Mouse (Mus musculus) heart, embryonic 16.5 days (tissue): ENCODE measurements around the gene Becn1. TPM values are rescaled to one million over a fixed set of nuclear protein-coding genes. Genes with fewer than 3 reads are reported as not detected.

Experiments used
- ATAC-seq: fragments of 200-750 bp; cut with Nextera tagmentation; replicated peaks from 2 replicates; pipeline ENCODE4 v1.8.0; 2017; ENCODE audit warnings: moderate number of reproducible peaks; ENCODE audit not compliant: insufficient read depth, low FRiP score; ENCODE audit errors: extremely low read depth
- H3K27ac ChIP-seq: fragments of 300-500 bp; sonication (generic); 2 replicates; pipeline ENCODE4 v1.5.1; 2014; ENCODE audit warnings: mild to moderate bottlenecking, low read length, control low read depth, moderate library complexity
- H3K27me3 ChIP-seq: fragments of 300-500 bp; sonication (generic); 2 replicates; pipeline ENCODE4 v1.6.1; 2014; ENCODE audit warnings: low read length, mixed read lengths; ENCODE audit not compliant: control insufficient read depth, insufficient read depth
- H3K36me3 ChIP-seq: fragments of 300-500 bp; sonication (generic); 2 replicates; pipeline ENCODE4 v1.6.1; 2014; ENCODE audit not compliant: control insufficient read depth, insufficient read depth
- H3K4me1 ChIP-seq: fragments of 300-500 bp; sonication (generic); 2 replicates; pipeline ENCODE4 v1.6.1; 2014; ENCODE audit warnings: low read length, mixed read lengths; ENCODE audit not compliant: control insufficient read depth, insufficient read depth
- H3K4me2 ChIP-seq: fragments of 300-500 bp; sonication (generic); 2 replicates; pipeline ENCODE4 v1.6.1; 2014; ENCODE audit warnings: low read depth, mild to moderate bottlenecking, control low read depth, low read length
- H3K4me3 ChIP-seq: fragments of 300-500 bp; sonication (generic); 2 replicates; pipeline ENCODE4 v1.5.1; 2014; ENCODE audit warnings: mild to moderate bottlenecking, control low read depth, low read length
- H3K9ac ChIP-seq: fragments of 300-500 bp; sonication (generic); 2 replicates; pipeline ENCODE4 v1.6.1; 2014; ENCODE audit warnings: low read length, control low read depth
- H3K9me3 ChIP-seq: fragments of 300-500 bp; sonication (generic); replicated peaks from 2 replicates; pipeline ENCODE4 v1.6.1; 2016; ENCODE audit warnings: low read length; ENCODE audit not compliant: control insufficient read depth
- WGBS: fragments of 180-500 bp; shearing (Covaris S2); extraction: QIAGEN DNeasy Blood & Tissue Kit; methylation state at CpG from one replicate; pipeline ENCODE4 v1.1.7; 2014; 5-methylcytosine and 5-hydroxymethylcytosine counted together
- polyA plus RNA-seq: library from polyadenylated mRNA; unstranded; fragments of >200 nt; fragmentation: Nextera tagmentation; extraction: Ambion mirVana; gene quantifications from 2 replicates; pipeline ENCODE4 v1.2.1, GENCODE M21; 2015

Gene Becn1
- polyA plus RNA-seq, 1 experiment from 2014 or later: 135 TPM

- no peaks in the 10 kb centered on the region for H3K27me3 ChIP-seq
- WGBS: 7% methylated on average over 45 of the region's 45 CpGs
- H3K4me1 ChIP-seq: peaks cover 18% of the 10 kb centered on the region
- peak within 1 kb of the TSS; percentile 89 for H3K4me3 ChIP-seq
- H3K27ac ChIP-seq: peak within 1 kb of the TSS; percentile 77
- H3K4me2 ChIP-seq: peak within 1 kb of the TSS; percentile 84
- peak within 1 kb of the TSS; percentile 94 for H3K9ac ChIP-seq
- no peaks in the 10 kb centered on the region for H3K36me3 ChIP-seq
- H3K9me3 ChIP-seq: no peaks in the 10 kb centered on the region
- ATAC-seq: peak; percentile 96
Measured at GRCm38 (mm10) chr11:101278223-101279192, 23.6 kb downstream of the Becn1 start, which contains the start of the genes Cntd1 and Coa3. Gene Cntd1 (plus strand): TSS chr11:101279012. Gene Coa3 (minus strand): TSS chr11:101279114.

- Histone ChIP-seq H3K36me3 (no peaks in the 10 kb centered on the region), H3K9ac (peak overlapping the region; percentile 94), H3K4me1 (peaks cover 18% of the 10 kb centered on the region), H3K4me2 (peak overlapping the region; percentile 84), H3K27me3 (no peaks in the 10 kb centered on the region), H3K4me3 (peak overlapping the region; percentile 89), H3K9me3 (no peaks in the 10 kb centered on the region), H3K27ac (no peak overlapping the region)
- ATAC-seq: no peak
- WGBS: 64% methylated on average over 12 of the region's 12 CpGs
Measured at GRCm38 (mm10) chr11:101277381-101278222, 24.5 kb downstream of the Becn1 start.

GRCm38 (mm10) chr11:101276319-101277070 is 25.6 kb downstream of the Becn1 start:
- Histone ChIP-seq H3K4me2 (peak overlapping the region; percentile 31; the same call in 1 of the 2 replicates), H3K9ac (no peak overlapping the region), H3K27me3 (no peaks in the 10 kb centered on the region), H3K36me3 (no peaks in the 10 kb centered on the region), H3K4me3 (no peak overlapping the region), H3K9me3 (no peaks in the 10 kb centered on the region), H3K4me1 (peaks cover 18% of the 10 kb centered on the region), H3K27ac (no peak overlapping the region)
- 28% methylated on average over 27 of the region's 27 CpGs for WGBS
- no peak for ATAC-seq

GRCm38 (mm10) chr11:101275309-101275708 is 26.8 kb downstream of the Becn1 start:
- WGBS: 71% methylated on average over 4 of the region's 4 CpGs

GRCm38 (mm10) chr11:101272446-101272845 is 29.6 kb downstream of the Becn1 start:
- Histone ChIP-seq H3K36me3 (no peaks in the 10 kb centered on the region), H3K9ac (no peak overlapping the region), H3K4me3 (no peak overlapping the region), H3K9me3 (no peaks in the 10 kb centered on the region), H3K4me2 (no peak overlapping the region), H3K4me1 (peaks cover 7% of the 10 kb centered on the region), H3K27me3 (peaks cover 10% of the 10 kb centered on the region), H3K27ac (no peak overlapping the region)
- WGBS: 80% methylated on average over 3 of the region's 3 CpGs
- ATAC-seq: no peak

More at GRCm38 (mm10) chr11:101275309-101275708, 26.8 kb downstream of the Becn1 start:
- H3K27me3 ChIP-seq: no peaks in the 10 kb centered on the region
- H3K36me3 ChIP-seq: no peaks in the 10 kb centered on the region
- H3K4me2 ChIP-seq: no peak overlapping the region
- no peak overlapping the region for H3K4me3 ChIP-seq
- no peak for ATAC-seq
- H3K4me1 ChIP-seq: peaks cover 18% of the 10 kb centered on the region
- no peaks in the 10 kb centered on the region for H3K9me3 ChIP-seq
- no peak overlapping the region for H3K9ac ChIP-seq
- no peak overlapping the region for H3K27ac ChIP-seq

GRCm38 (mm10) chr11:101269577-101270116 is 32.4 kb downstream of the Becn1 start:
- Histone ChIP-seq H3K27ac (no peak overlapping the region), H3K4me1 (peaks cover 5% of the 10 kb centered on the region), H3K9ac (no peak overlapping the region), H3K4me2 (no peak overlapping the region), H3K4me3 (no peak overlapping the region), H3K9me3 (no peaks in the 10 kb centered on the region), H3K27me3 (peaks cover 24% of the 10 kb centered on the region), H3K36me3 (no peaks in the 10 kb centered on the region)
- ATAC-seq: no peak
- WGBS: 14% methylated on average over 10 of the region's 10 CpGs

GRCm38 (mm10) chr11:101265906-101266305 is 36.2 kb downstream of the Becn1 start:
- no peak overlapping the region for H3K4me2 ChIP-seq
- no peak overlapping the region for H3K4me3 ChIP-seq
- H3K27me3 ChIP-seq: peaks cover 35% of the 10 kb centered on the region
- WGBS: 42% methylated on average over 6 of the region's 6 CpGs
- no peak for ATAC-seq
- no peak overlapping the region for H3K9ac ChIP-seq
- H3K36me3 ChIP-seq: no peaks in the 10 kb centered on the region
- no peaks in the 10 kb centered on the region for H3K9me3 ChIP-seq
- peaks cover 18% of the 10 kb centered on the region for H3K4me1 ChIP-seq
- no peak overlapping the region for H3K27ac ChIP-seq

- no peak for ATAC-seq
- Histone ChIP-seq H3K9ac (0 out of 2 replicates have a peak overlapping the region, but pooled peaks have one; percentile 21), H3K27me3 (peaks cover 35% of the 10 kb centered on the region), H3K36me3 (no peaks in the 10 kb centered on the region), H3K4me1 (peaks cover 23% of the 10 kb centered on the region), H3K4me2 (peak overlapping the region; percentile 51), H3K4me3 (peak overlapping the region; percentile 21), H3K9me3 (no peaks in the 10 kb centered on the region), H3K27ac (no peak overlapping the region)
- 8% methylated on average over 31 of the region's 31 CpGs for WGBS
Measured at GRCm38 (mm10) chr11:101264954-101265471, 37.1 kb downstream of the Becn1 start.
